Mouse (Mus musculus): Measurements from ENCODE around the gene Borcs6. TPM values are rescaled to one million over a fixed set of nuclear protein-coding genes. Genes with fewer than 3 reads are reported as not detected.
A peak's percentile ranks its signal among the peaks of the same experiment; 100 is the strongest.

Borcs6 gene
- polyA plus RNA-seq, 1 experiment from 2014 or later, result 16.3 TPM

- no peak for ATAC-seq (ENCODE audit: low FRiP score, low read depth)
- Histone ChIP-seq H3K27ac (replicated peaks) (peak overlapping the region; percentile 63), H3K4me2 (replicated peaks) (peak overlapping the region; percentile 54; the same call in 1 of the 2 replicates), H3K4me3 (peak overlapping the region; percentile 18; the same call in 1 of the 2 replicates), H3K4me1 (peaks cover 25% of the 10 kb centered on the region), H3K9ac (replicated peaks) (no peak overlapping the region), H3K9me3 (no peaks in the 10 kb centered on the region), H3K36me3 (peaks cover 41% of the 10 kb centered on the region), H3K27me3 (no peaks in the 10 kb centered on the region)
- 80% methylated on average over 9 of the region's 9 CpGs for WGBS
These were observed 24.1 kb upstream of the Borcs6 start for GRCm38 (mm10) chr11:69035411-69035810.

- peaks cover 37% of the 10 kb centered on the region for H3K36me3 ChIP-seq
- 4% methylated on average over 8 of the region's 8 CpGs for WGBS
These were observed 23.7 kb upstream of the Borcs6 start for GRCm38 (mm10) chr11:69035849-69036248.

GRCm38 (mm10) chr11:69036486-69037230, 22.9 kb upstream of the Borcs6 start:
- H3K4me1 ChIP-seq, result peaks cover 25% of the 10 kb centered on the region
- peak overlapping the region; percentile 79 for H3K27ac ChIP-seq (replicated peaks)
- H3K9me3 ChIP-seq, result no peaks in the 10 kb centered on the region
- 11% methylated on average over 20 of the region's 20 CpGs for WGBS
- peak overlapping the region; percentile 74 for H3K9ac ChIP-seq (replicated peaks)
- peak overlapping the region; percentile 68 for H3K4me3 ChIP-seq
- peak overlapping the region; percentile 54 for H3K4me2 ChIP-seq (replicated peaks)
- H3K27me3 ChIP-seq, result no peaks in the 10 kb centered on the region
- no peak for ATAC-seq (ENCODE audit: low FRiP score, low read depth)
- H3K36me3 ChIP-seq, result peaks cover 29% of the 10 kb centered on the region

More at GRCm38 (mm10) chr11:69035849-69036248, 23.7 kb upstream of the Borcs6 start:
- Histone ChIP-seq H3K9me3 (no peaks in the 10 kb centered on the region), H3K9ac (replicated peaks) (no peak overlapping the region), H3K4me3 (peak overlapping the region; percentile 18; the same call in 1 of the 2 replicates), H3K27ac (replicated peaks) (peak overlapping the region; percentile 63), H3K4me2 (replicated peaks) (peak overlapping the region; percentile 54), H3K4me1 (peaks cover 25% of the 10 kb centered on the region), H3K27me3 (no peaks in the 10 kb centered on the region)
- peak; percentile 31; the same call in 1 of the 2 replicates for ATAC-seq (ENCODE audit: low FRiP score, low read depth)

GRCm38 (mm10) chr11:69037231-69038061, 22.1 kb upstream of the Borcs6 start:
- peaks cover 25% of the 10 kb centered on the region for H3K4me1 ChIP-seq
- H3K9me3 ChIP-seq, result no peaks in the 10 kb centered on the region
- peak overlapping the region; percentile 79 for H3K27ac ChIP-seq (replicated peaks)
- H3K27me3 ChIP-seq, result no peaks in the 10 kb centered on the region
- no peak; the same call in 1 of the 2 replicates for ATAC-seq (ENCODE audit: low FRiP score, low read depth)
- peak overlapping the region; percentile 54 for H3K4me2 ChIP-seq (replicated peaks)
- under 1% methylated on average over 34 of the region's 34 CpGs for WGBS
- peak overlapping the region; percentile 68 for H3K4me3 ChIP-seq
- peaks cover 24% of the 10 kb centered on the region for H3K36me3 ChIP-seq
- H3K9ac ChIP-seq (replicated peaks), result peak overlapping the region; percentile 74

- Histone ChIP-seq H3K36me3 (peaks cover 16% of the 10 kb centered on the region), H3K4me3 (no peak overlapping the region), H3K9ac (replicated peaks) (no peak overlapping the region), H3K4me2 (replicated peaks) (no peak overlapping the region), H3K4me1 (peaks cover 25% of the 10 kb centered on the region), H3K27me3 (no peaks in the 10 kb centered on the region), H3K9me3 (no peaks in the 10 kb centered on the region), H3K27ac (replicated peaks) (no peak overlapping the region)
- ATAC-seq (ENCODE audit: low FRiP score, low read depth), result no peak
- 79% methylated on average over 5 of the region's 5 CpGs for WGBS
These were observed 21.3 kb upstream of the Borcs6 start for GRCm38 (mm10) chr11:69038173-69038572.

- no peaks in the 10 kb centered on the region for H3K9me3 ChIP-seq
- 2% methylated on average over 54 of the region's 54 CpGs for WGBS
- H3K4me2 ChIP-seq (replicated peaks), result peak within 1 kb of the TSS; percentile 91
- H3K9ac ChIP-seq (replicated peaks), result peak within 1 kb of the TSS; percentile 77
- H3K4me1 ChIP-seq, result peaks cover 37% of the 10 kb centered on the region
- H3K4me3 ChIP-seq, result peak within 1 kb of the TSS; percentile 83
- peak within 1 kb of the TSS; percentile 84 for H3K27ac ChIP-seq (replicated peaks)
- peak; percentile 75 for ATAC-seq (ENCODE audit: low FRiP score, low read depth)
- H3K36me3 ChIP-seq, result peaks cover 30% of the 10 kb centered on the region
- no peaks in the 10 kb centered on the region for H3K27me3 ChIP-seq
These were observed 13.8 kb upstream of the Borcs6 start, which contains the start of gene Aurkb for GRCm38 (mm10) chr11:69045531-69046394. Gene Aurkb, plus strand, starts transcription at chr11:69045647.

GRCm38 (mm10) chr11:69046395-69046774, 13.1 kb upstream of the Borcs6 start:
- Histone ChIP-seq H3K36me3 (peaks cover 35% of the 10 kb centered on the region), H3K4me2 (replicated peaks) (peak overlapping the region; percentile 91), H3K9ac (replicated peaks) (peak overlapping the region; percentile 77), H3K4me1 (peaks cover 37% of the 10 kb centered on the region), H3K9me3 (no peaks in the 10 kb centered on the region), H3K4me3 (peak overlapping the region; percentile 83), H3K27ac (replicated peaks) (no peak overlapping the region; the same call in 1 of the 2 replicates), H3K27me3 (no peaks in the 10 kb centered on the region)
- no peak for ATAC-seq (ENCODE audit: low FRiP score, low read depth)
- WGBS, result 13% methylated on average over 9 of the region's 9 CpGs

GRCm38 (mm10) chr11:69047592-69047991, 11.9 kb upstream of the Borcs6 start:
- peak overlapping the region; percentile 77; the same call in 1 of the 2 replicates for H3K9ac ChIP-seq (replicated peaks)
- ATAC-seq (ENCODE audit: low FRiP score, low read depth), result no peak
- H3K27me3 ChIP-seq, result no peaks in the 10 kb centered on the region
- H3K4me2 ChIP-seq (replicated peaks), result peak overlapping the region; percentile 91
- H3K27ac ChIP-seq (replicated peaks), result no peak overlapping the region
- 0 out of 2 replicates have a peak overlapping the region, but pooled peaks have one; percentile 83 for H3K4me3 ChIP-seq
- WGBS, result 96% methylated on average over 12 of the region's 12 CpGs
- H3K36me3 ChIP-seq, result peaks cover 38% of the 10 kb centered on the region
- no peaks in the 10 kb centered on the region for H3K9me3 ChIP-seq
- H3K4me1 ChIP-seq, result peaks cover 37% of the 10 kb centered on the region

GRCm38 (mm10) chr11:69048151-69048550, 11.4 kb upstream of the Borcs6 start:
- H3K4me1 ChIP-seq, result peaks cover 37% of the 10 kb centered on the region
- no peaks in the 10 kb centered on the region for H3K27me3 ChIP-seq
- no peak overlapping the region for H3K4me3 ChIP-seq
- no peak for ATAC-seq (ENCODE audit: low FRiP score, low read depth)
- WGBS, result 94% methylated on average over 14 of the region's 14 CpGs
- H3K9me3 ChIP-seq, result no peaks in the 10 kb centered on the region
- H3K36me3 ChIP-seq, result peaks cover 39% of the 10 kb centered on the region
- no peak overlapping the region for H3K27ac ChIP-seq (replicated peaks)
- peak overlapping the region; percentile 12; the same call in 1 of the 2 replicates for H3K9ac ChIP-seq (replicated peaks)
- peak overlapping the region; percentile 91; the same call in 1 of the 2 replicates for H3K4me2 ChIP-seq (replicated peaks)

GRCm38 (mm10) chr11:69050748-69051147, 8.8 kb upstream of the Borcs6 start:
- Histone ChIP-seq H3K9me3 (no peaks in the 10 kb centered on the region), H3K4me2 (replicated peaks) (no peak overlapping the region), H3K4me3 (no peak overlapping the region), H3K27me3 (no peaks in the 10 kb centered on the region), H3K9ac (replicated peaks) (no peak overlapping the region), H3K27ac (replicated peaks) (no peak overlapping the region), H3K36me3 (peaks cover 50% of the 10 kb centered on the region), H3K4me1 (peaks cover 37% of the 10 kb centered on the region)
- ATAC-seq (ENCODE audit: low FRiP score, low read depth), result no peak
- 87% methylated on average over 8 of the region's 8 CpGs for WGBS

- no peak overlapping the region for H3K9ac ChIP-seq (replicated peaks)
- H3K4me3 ChIP-seq, result no peak overlapping the region
- 57% methylated on average over 4 of the region's 4 CpGs for WGBS
- no peaks in the 10 kb centered on the region for H3K27me3 ChIP-seq
- no peak overlapping the region for H3K27ac ChIP-seq (replicated peaks)
- no peak for ATAC-seq (ENCODE audit: low FRiP score, low read depth)
- peaks cover 27% of the 10 kb centered on the region for H3K4me1 ChIP-seq
- peaks cover 50% of the 10 kb centered on the region for H3K36me3 ChIP-seq
- no peaks in the 10 kb centered on the region for H3K9me3 ChIP-seq
- H3K4me2 ChIP-seq (replicated peaks), result no peak overlapping the region
These were observed 7.7 kb upstream of the Borcs6 start for GRCm38 (mm10) chr11:69051771-69052170.

All from midbrain, embryonic 12.5 days (tissue).